Mouse (Mus musculus): Measurements from ENCODE around the gene Plpp7.

The Plpp7 gene

GRCm38 (mm10) chr2:32094001-32094707, 1.2 kb upstream of the Plpp7 start:
- in situ Hi-C loops (cut with MboI; ENCODE audit: unreplicated experiment in 2 of 2) = no loop called here

GRCm38 (mm10) chr2:32096122-32096420, 743 bp downstream of the Plpp7 start:
- in situ Hi-C loops (cut with MboI; ENCODE audit: unreplicated experiment in 2 of 2) = no loop called here

- in situ Hi-C loops (cut with MboI; ENCODE audit: unreplicated experiment in 2 of 2) = no loop called here
Observed at GRCm38 (mm10) chr2:32102944-32103343, 7.6 kb downstream of the Plpp7 start.

- in situ Hi-C loops (cut with MboI; ENCODE audit: unreplicated experiment in 2 of 2) = no loop called here
Observed at GRCm38 (mm10) chr2:32103557-32103956, 8.2 kb downstream of the Plpp7 start.

- in situ Hi-C loops (cut with MboI; ENCODE audit: unreplicated experiment in 2 of 2) = no loop called here
Observed at GRCm38 (mm10) chr2:32104122-32104521, 8.8 kb downstream of the Plpp7 start.

GRCm38 (mm10) chr2:32105117-32105913, 10.0 kb downstream of the Plpp7 start:
- in situ Hi-C loops (cut with MboI; ENCODE audit: unreplicated experiment in 2 of 2) = no loop called here

- in situ Hi-C loops (cut with MboI; ENCODE audit: unreplicated experiment in 2 of 2) = no loop called here
Observed at GRCm38 (mm10) chr2:32105930-32106329, 10.6 kb downstream of the Plpp7 start.

GRCm38 (mm10) chr2:32111268-32111667, 15.9 kb downstream of the Plpp7 start:
- in situ Hi-C loops (cut with MboI; ENCODE audit: unreplicated experiment in 2 of 2) = no loop called here

- in situ Hi-C loops (cut with MboI; ENCODE audit: unreplicated experiment in 2 of 2) = no loop called here
Observed at GRCm38 (mm10) chr2:32112548-32112947, 17.2 kb downstream of the Plpp7 start.

GRCm38 (mm10) chr2:32115851-32116268, 20.5 kb downstream of the Plpp7 start:
- in situ Hi-C loops (cut with MboI; ENCODE audit: unreplicated experiment in 2 of 2) = no loop called here

- in situ Hi-C loops (cut with MboI; ENCODE audit: unreplicated experiment in 2 of 2) = loop anchor here in 1 of 2 experiments (5.0 kb wide), 1 partner anchor 33 kb away; no protein-coding TSS in a partner anchor
Observed at GRCm38 (mm10) chr2:32119802-32120750, 24.7 kb downstream of the Plpp7 start.

- in situ Hi-C loops (cut with MboI; ENCODE audit: unreplicated experiment in 2 of 2) = loop anchor here in 1 of 2 experiments (5.0 kb wide), 1 partner anchor 34 kb away; no protein-coding TSS in a partner anchor
Observed at GRCm38 (mm10) chr2:32121150-32121549, 25.8 kb downstream of the Plpp7 start.

- in situ Hi-C loops (cut with MboI; ENCODE audit: unreplicated experiment in 2 of 2) = loop anchor here in 1 of 2 experiments (5.0 kb wide), 1 partner anchor 34 kb away; no protein-coding TSS in a partner anchor
Observed at GRCm38 (mm10) chr2:32121785-32122184, 26.5 kb downstream of the Plpp7 start.

- in situ Hi-C loops (cut with MboI; ENCODE audit: unreplicated experiment in 2 of 2) = loop anchor here in 1 of 2 experiments (5.0 to 25.0 kb wide), 2 partner anchors 41 to 441 kb away; partner anchors contain the start of gene Abl1
Observed at GRCm38 (mm10) chr2:32127653-32128535, 32.6 kb downstream of the Plpp7 start.

GRCm38 (mm10) chr2:32128536-32128841, 33.2 kb downstream of the Plpp7 start:
- in situ Hi-C loops (cut with MboI; ENCODE audit: unreplicated experiment in 2 of 2) = loop anchor here in 1 of 2 experiments (5.0 to 25.0 kb wide), 2 partner anchors 41 to 441 kb away; partner anchors contain the start of gene Abl1

GRCm38 (mm10) chr2:32129383-32130074, 34.2 kb downstream of the Plpp7 start:
- in situ Hi-C loops (cut with MboI; ENCODE audit: unreplicated experiment in 2 of 2) = loop anchor here (5.0 to 25.0 kb wide), 12 partner anchors 42 to 647 kb away; partner anchors contain the start of genes Abl1 (in 2 of the 2), Qrfp (in 2 of the 2) and Ptges2 (in 1 of the 2)

- in situ Hi-C loops (cut with MboI; ENCODE audit: unreplicated experiment in 2 of 2) = loop anchor here (5.0 to 25.0 kb wide), 11 partner anchors 62 to 648 kb away; partner anchors contain the start of genes Abl1 (in 2 of the 2), Qrfp (in 2 of the 2) and Ptges2 (in 1 of the 2)
Observed at GRCm38 (mm10) chr2:32130435-32130834, 35.1 kb downstream of the Plpp7 start.

GRCm38 (mm10) chr2:32131205-32131834, 36.0 kb downstream of the Plpp7 start:
- in situ Hi-C loops (cut with MboI; ENCODE audit: unreplicated experiment in 2 of 2) = loop anchor here (5.0 to 25.0 kb wide), 11 partner anchors 61 to 649 kb away; partner anchors contain the start of genes Abl1 (in 2 of the 2), Qrfp (in 2 of the 2) and Ptges2 (in 1 of the 2)
